Mouse (Mus musculus) midbrain, postnatal 0 days (tissue): ENCODE measurements around the gene Rapgef1. TPM values are rescaled to one million over a fixed set of nuclear protein-coding genes. Genes with fewer than 3 reads are reported as not detected.

Experiments
- ATAC-seq: fragments of 200-750 bp; cut with Nextera tagmentation; 2 replicates; pipeline ENCODE4 v1.8.0; 2017; ENCODE audit warnings: moderate number of reproducible peaks, mild to moderate bottlenecking, moderate TSS enrichment, moderate library complexity; ENCODE audit not compliant: low FRiP score
- DNase-seq: peaks from one replicate; pipeline ENCODE4 v3.0.0-alpha.2; 2015; ENCODE audit warnings: low spot score
- H3K27ac ChIP-seq: fragments of 300-500 bp; sonication (generic); 2 replicates; pipeline ENCODE4 v1.5.1; 2014; ENCODE audit warnings: low read depth, mild to moderate bottlenecking, low read length, mixed read lengths
- H3K27me3 ChIP-seq: fragments of 300-500 bp; sonication (generic); 2 replicates; pipeline ENCODE4 v1.6.1; 2014; ENCODE audit warnings: low read length, control low read depth, mixed read lengths; ENCODE audit not compliant: insufficient read depth
- H3K36me3 ChIP-seq: fragments of 300-500 bp; sonication (generic); 2 replicates; pipeline ENCODE4 v1.6.1; 2014; ENCODE audit warnings: low read length, control low read depth, mixed read lengths; ENCODE audit not compliant: insufficient read depth
- H3K4me1 ChIP-seq: fragments of 300-500 bp; sonication (generic); 2 replicates; pipeline ENCODE4 v1.6.1; 2014; ENCODE audit warnings: mild to moderate bottlenecking, control low read depth, antibody characterized with exemption, low read length, mixed read lengths; ENCODE audit not compliant: insufficient read depth
- H3K4me2 ChIP-seq: fragments of 300-500 bp; sonication (generic); 2 replicates; pipeline ENCODE4 v1.6.1; 2014; ENCODE audit warnings: low read depth, mild to moderate bottlenecking, low read length, mixed read lengths; ENCODE audit not compliant: poor library complexity, severe bottlenecking
- H3K4me3 ChIP-seq: fragments of 300-500 bp; sonication (generic); 2 replicates; pipeline ENCODE4 v1.5.1; 2014; ENCODE audit warnings: low read depth, mild to moderate bottlenecking, low read length, moderate library complexity
- H3K9ac ChIP-seq: fragments of 300-500 bp; sonication (generic); replicated peaks from 2 replicates; pipeline ENCODE4 v1.6.1; 2014; ENCODE audit warnings: mild to moderate bottlenecking, low read length, moderate library complexity, mixed read lengths; ENCODE audit not compliant: poor library complexity, severe bottlenecking
- H3K9me3 ChIP-seq: fragments of 300-500 bp; sonication (generic); 2 replicates; pipeline ENCODE4 v1.6.1; 2016; ENCODE audit warnings: low read length, control low read depth
- CTCF ChIP-seq: IDR thresholded peaks from 2 replicates; pipeline ENCODE4 v1.5.1; 2016; ENCODE audit warnings: antibody characterized with exemption, mild to moderate bottlenecking
- WGBS: fragments of 180-500 bp; shearing (Covaris S2); extraction: QIAGEN DNeasy Blood & Tissue Kit; methylation state at CpG from one replicate; pipeline ENCODE4 v1.1.7; 2014; 5-methylcytosine and 5-hydroxymethylcytosine counted together
- polyA plus RNA-seq: library from polyadenylated mRNA; unstranded; fragments of >200 nt; fragmentation: Nextera tagmentation; extraction: Ambion mirVana; gene quantifications from 2 replicates; pipeline ENCODE4 v1.2.1, GENCODE M21; 2015
- total RNA-seq: library from RNA; depleted of rRNA; stranded (reverse); fragments of >200 nt; gene quantifications from 2 replicates; pipeline ENCODE4 v1.2.3, GENCODE M21; 2014

The Rapgef1 gene
- total and polyA plus RNA-seq, 2 experiments from 2014 or later: 16.2 to 109 TPM

- Histone ChIP-seq H3K36me3 (no peaks in the 10 kb centered on the region), H3K4me1 (no peaks in the 10 kb centered on the region; the same call in 1 of the 2 replicates), H3K9ac (no peak overlapping the region), H3K9me3 (no peaks in the 10 kb centered on the region), H3K27ac (no peak overlapping the region), H3K4me3 (no peak overlapping the region), H3K4me2 (no peak overlapping the region), H3K27me3 (no peaks in the 10 kb centered on the region)
- ATAC-seq (no peak), DNase-seq (no peak)
- WGBS: 31% methylated on average over 4 of the region's 4 CpGs
- no peak for TF ChIP-seq CTCF
Measured at GRCm38 (mm10) chr2:29643418-29643817, 23.9 kb downstream of the Rapgef1 start.

- 81% methylated on average over 4 of the region's 4 CpGs for WGBS
- no peak for TF ChIP-seq CTCF
- no peak for DNase-seq
- ATAC-seq: no peak
- Histone ChIP-seq H3K9me3 (no peaks in the 10 kb centered on the region), H3K4me2 (no peak overlapping the region), H3K27ac (no peak overlapping the region), H3K4me3 (no peak overlapping the region), H3K9ac (no peak overlapping the region), H3K4me1 (no peaks in the 10 kb centered on the region; the same call in 1 of the 2 replicates), H3K27me3 (no peaks in the 10 kb centered on the region), H3K36me3 (no peaks in the 10 kb centered on the region)
Measured at GRCm38 (mm10) chr2:29645071-29645628, 25.6 kb downstream of the Rapgef1 start.

GRCm38 (mm10) chr2:29646613-29647012 is 27.1 kb downstream of the Rapgef1 start:
- ATAC-seq (no peak), DNase-seq (peak; percentile 13)
- no peak overlapping the region for H3K27ac ChIP-seq
- TF ChIP-seq CTCF: no peak
- no peaks in the 10 kb centered on the region; the same call in 1 of the 2 replicates for H3K4me1 ChIP-seq
- 89% methylated on average over 3 of the region's 3 CpGs for WGBS
- no peak overlapping the region for H3K9ac ChIP-seq
- H3K36me3 ChIP-seq: no peaks in the 10 kb centered on the region
- no peak overlapping the region for H3K4me2 ChIP-seq
- H3K9me3 ChIP-seq: no peaks in the 10 kb centered on the region
- no peak overlapping the region for H3K4me3 ChIP-seq
- no peaks in the 10 kb centered on the region for H3K27me3 ChIP-seq

- no peak overlapping the region for H3K27ac ChIP-seq
- H3K9ac ChIP-seq: no peak overlapping the region
- no peak overlapping the region for H3K4me2 ChIP-seq
- 88% methylated on average over 4 of the region's 4 CpGs for WGBS
- no peaks in the 10 kb centered on the region for H3K36me3 ChIP-seq
- no peaks in the 10 kb centered on the region for H3K27me3 ChIP-seq
- no peaks in the 10 kb centered on the region for H3K9me3 ChIP-seq
- H3K4me1 ChIP-seq: no peaks in the 10 kb centered on the region; the same call in 1 of the 2 replicates
- no peak for DNase-seq
- H3K4me3 ChIP-seq: no peak overlapping the region
- ATAC-seq: no peak
- TF ChIP-seq CTCF: no peak
Measured at GRCm38 (mm10) chr2:29647162-29647561, 27.6 kb downstream of the Rapgef1 start.

GRCm38 (mm10) chr2:29647808-29648207 is 28.3 kb downstream of the Rapgef1 start:
- Histone ChIP-seq H3K27ac (no peak overlapping the region), H3K4me3 (no peak overlapping the region), H3K4me2 (no peak overlapping the region), H3K9ac (no peak overlapping the region), H3K27me3 (no peaks in the 10 kb centered on the region), H3K36me3 (no peaks in the 10 kb centered on the region), H3K9me3 (no peaks in the 10 kb centered on the region), H3K4me1 (0 out of 2 replicates have a peak, but pooled peaks cover 1% of the 10 kb centered on the region)
- ATAC-seq: no peak
- no peak for TF ChIP-seq CTCF
- DNase-seq: peak; percentile 30
- WGBS: 84% methylated on average over 7 of the region's 7 CpGs

GRCm38 (mm10) chr2:29648956-29649794 is 29.7 kb downstream of the Rapgef1 start:
- H3K4me2 ChIP-seq: no peak overlapping the region
- H3K36me3 ChIP-seq: no peaks in the 10 kb centered on the region
- H3K4me1 ChIP-seq: 0 out of 2 replicates have a peak, but pooled peaks cover 2% of the 10 kb centered on the region
- DNase-seq (no peak), ATAC-seq (no peak)
- 80% methylated on average over 6 of the region's 6 CpGs for WGBS
- H3K27me3 ChIP-seq: no peaks in the 10 kb centered on the region
- H3K4me3 ChIP-seq: no peak overlapping the region
- TF ChIP-seq CTCF: no peak
- H3K9ac ChIP-seq: no peak overlapping the region
- no peaks in the 10 kb centered on the region for H3K9me3 ChIP-seq
- no peak overlapping the region for H3K27ac ChIP-seq
